Mouse (Mus musculus): ENCODE data around the gene Nck1.

Nck1 gene

GRCm38 (mm10) chr9:100535618-100536262 is 10.2 kb downstream of the Nck1 start:
- DNase-seq (ENCODE audit: low read depth in 1 of 2, low spot score in 2 of 2), result no peak

- DNase-seq (ENCODE audit: low read depth in 1 of 2, low spot score in 2 of 2), result no peak
These were observed 11.2 kb downstream of the Nck1 start for GRCm38 (mm10) chr9:100534686-100535085.

- DNase-seq (ENCODE audit: low read depth in 1 of 2, low spot score in 2 of 2), result no peak
These were observed 13.0 kb downstream of the Nck1 start for GRCm38 (mm10) chr9:100532847-100533505.

- no peak for DNase-seq (ENCODE audit: low read depth in 1 of 2, low spot score in 2 of 2)
These were observed 14.6 kb downstream of the Nck1 start for GRCm38 (mm10) chr9:100531296-100531695.

GRCm38 (mm10) chr9:100525225-100525624 is 20.7 kb downstream of the Nck1 start:
- DNase-seq (ENCODE audit: low read depth in 1 of 2, low spot score in 2 of 2), result no peak

- no peak for DNase-seq (ENCODE audit: low read depth in 1 of 2, low spot score in 2 of 2)
These were observed 23.9 kb downstream of the Nck1 start for GRCm38 (mm10) chr9:100522029-100522428.

GRCm38 (mm10) chr9:100520586-100520985 is 25.3 kb downstream of the Nck1 start:
- DNase-seq (ENCODE audit: low read depth in 1 of 2, low spot score in 2 of 2), result peak in 1 of 2 experiments; percentile 3

GRCm38 (mm10) chr9:100520012-100520411 is 25.9 kb downstream of the Nck1 start:
- no peak for DNase-seq (ENCODE audit: low read depth in 1 of 2, low spot score in 2 of 2)

GRCm38 (mm10) chr9:100507581-100507980 is 38.4 kb downstream of the Nck1 start:
- DNase-seq (ENCODE audit: low read depth in 1 of 2, low spot score in 2 of 2), result no peak

GRCm38 (mm10) chr9:100506652-100507051 is 39.3 kb downstream of the Nck1 start:
- no peak for DNase-seq (ENCODE audit: low read depth in 1 of 2, low spot score in 2 of 2)

- no peak for DNase-seq (ENCODE audit: low read depth in 1 of 2, low spot score in 2 of 2)
These were observed 40.4 kb downstream of the Nck1 start for GRCm38 (mm10) chr9:100505498-100505897.

GRCm38 (mm10) chr9:100493611-100494261 is 52.2 kb downstream of the Nck1 start:
- no peak for DNase-seq (ENCODE audit: low read depth in 1 of 2, low spot score in 2 of 2)

GRCm38 (mm10) chr9:100491424-100491823 is 54.5 kb downstream of the Nck1 start:
- DNase-seq (ENCODE audit: low read depth in 1 of 2, low spot score in 2 of 2), result no peak

GRCm38 (mm10) chr9:100488969-100489368 is 57.0 kb downstream of the Nck1 start:
- no peak for DNase-seq (ENCODE audit: low read depth in 1 of 2, low spot score in 2 of 2)

GRCm38 (mm10) chr9:100488056-100488713 is 57.7 kb downstream of the Nck1 start:
- no peak for DNase-seq (ENCODE audit: low read depth in 1 of 2, low spot score in 2 of 2)

GRCm38 (mm10) chr9:100486431-100486830 is 59.5 kb downstream of the Nck1 start, which contains the start of gene Il20rb:
Gene Il20rb (minus strand): TSS chr9:100486788.
- DNase-seq (ENCODE audit: low read depth in 1 of 2, low spot score in 2 of 2), result no peak

- DNase-seq (ENCODE audit: low read depth in 1 of 2, low spot score in 2 of 2), result no peak
These were observed 62.6 kb downstream of the Nck1 start for GRCm38 (mm10) chr9:100483318-100483717.

- DNase-seq (ENCODE audit: low read depth in 1 of 2, low spot score in 2 of 2), result no peak
These were observed 64.3 kb downstream of the Nck1 start for GRCm38 (mm10) chr9:100481626-100482025.

- no peak for DNase-seq (ENCODE audit: low read depth in 1 of 2, low spot score in 2 of 2)
These were observed 71.9 kb downstream of the Nck1 start for GRCm38 (mm10) chr9:100474056-100474455.

- DNase-seq (ENCODE audit: low read depth in 1 of 2, low spot score in 2 of 2), result no peak
These were observed 72.6 kb downstream of the Nck1 start for GRCm38 (mm10) chr9:100473361-100473760.

GRCm38 (mm10) chr9:100472931-100473330 is 73.0 kb downstream of the Nck1 start:
- no peak for DNase-seq (ENCODE audit: low read depth in 1 of 2, low spot score in 2 of 2)

GRCm38 (mm10) chr9:100471605-100471953 is 74.4 kb downstream of the Nck1 start:
- no peak for DNase-seq (ENCODE audit: low read depth in 1 of 2, low spot score in 2 of 2)

All from monocyte, adult 2 months (primary cell).